Mouse (Mus musculus) heart, postnatal 0 days (tissue): Measurements from ENCODE around the gene Bpifa6. TPM values are rescaled to one million over a fixed set of nuclear protein-coding genes. Genes with fewer than 3 reads are reported as not detected.

Experiments used
- ATAC-seq: fragments of 200-750 bp; cut with Nextera tagmentation; 2 replicates; pipeline ENCODE4 v1.8.0; 2017; ENCODE audit warnings: low read depth, moderate number of reproducible peaks, moderate library complexity; ENCODE audit not compliant: insufficient read depth
- DNase-seq: peaks from one replicate; pipeline ENCODE4 v3.0.0-alpha.2; 2016; ENCODE audit warnings: low spot score
- H3K27ac ChIP-seq: fragments of 300-500 bp; sonication (generic); 2 replicates; pipeline ENCODE4 v1.5.1; 2014; ENCODE audit warnings: low read depth, mild to moderate bottlenecking
- H3K27me3 ChIP-seq: fragments of 300-500 bp; sonication (generic); 2 replicates; pipeline ENCODE4 v1.6.1; 2014; ENCODE audit warnings: low read length, mixed read lengths; ENCODE audit not compliant: control insufficient read depth, insufficient read depth
- H3K36me3 ChIP-seq: fragments of 300-500 bp; sonication (generic); replicated peaks from 2 replicates; pipeline ENCODE4 v1.6.1; 2014; ENCODE audit warnings: low read length, mixed read lengths; ENCODE audit not compliant: control insufficient read depth, insufficient read depth
- H3K4me1 ChIP-seq: fragments of 300-500 bp; sonication (generic); 2 replicates; pipeline ENCODE4 v1.6.1; 2014; ENCODE audit warnings: antibody characterized with exemption; ENCODE audit not compliant: control insufficient read depth, insufficient read depth
- H3K4me2 ChIP-seq: fragments of 300-500 bp; sonication (generic); 2 replicates; pipeline ENCODE4 v1.6.1; 2014; ENCODE audit warnings: low read depth, mild to moderate bottlenecking, low read length, moderate library complexity
- H3K4me3 ChIP-seq: fragments of 300-500 bp; sonication (generic); 2 replicates; pipeline ENCODE4 v1.5.1; 2014; ENCODE audit warnings: low read depth, low read length
- H3K9ac ChIP-seq: fragments of 300-500 bp; sonication (generic); replicated peaks from 2 replicates; pipeline ENCODE4 v1.6.1; 2014; ENCODE audit warnings: low read depth, low read length, mixed read lengths
- H3K9me3 ChIP-seq: fragments of 300-500 bp; sonication (generic); replicated peaks from 2 replicates; pipeline ENCODE4 v1.6.1; 2016; ENCODE audit warnings: low read length; ENCODE audit not compliant: control insufficient read depth
- CTCF ChIP-seq: IDR thresholded peaks from 2 replicates; pipeline ENCODE4 v1.5.1; 2016; ENCODE audit warnings: antibody characterized with exemption, control low read depth, low read depth
- EP300 ChIP-seq: IDR thresholded peaks from 2 replicates; pipeline ENCODE4 v1.6.1; 2016; ENCODE audit warnings: antibody characterized with exemption, low read depth
- WGBS: fragments of 180-500 bp; shearing (Covaris S2); extraction: QIAGEN DNeasy Blood & Tissue Kit; methylation state at CpG from one replicate; pipeline ENCODE4 v1.1.7; 2014; 5-methylcytosine and 5-hydroxymethylcytosine counted together
- polyA plus RNA-seq: library from polyadenylated mRNA; unstranded; fragments of >200 nt; fragmentation: Nextera tagmentation; extraction: Ambion mirVana; gene quantifications from 2 replicates; pipeline ENCODE4 v1.2.1, GENCODE M21; 2015
- total RNA-seq: library from RNA; depleted of rRNA; stranded (reverse); fragments of >200 nt; gene quantifications from 2 replicates; pipeline ENCODE4 v1.2.3, GENCODE M21; 2014; ENCODE audit warnings: low replicate concordance

The Bpifa6 gene
- total and polyA plus RNA-seq, 2 experiments from 2014 or later = not detected

DNA sequence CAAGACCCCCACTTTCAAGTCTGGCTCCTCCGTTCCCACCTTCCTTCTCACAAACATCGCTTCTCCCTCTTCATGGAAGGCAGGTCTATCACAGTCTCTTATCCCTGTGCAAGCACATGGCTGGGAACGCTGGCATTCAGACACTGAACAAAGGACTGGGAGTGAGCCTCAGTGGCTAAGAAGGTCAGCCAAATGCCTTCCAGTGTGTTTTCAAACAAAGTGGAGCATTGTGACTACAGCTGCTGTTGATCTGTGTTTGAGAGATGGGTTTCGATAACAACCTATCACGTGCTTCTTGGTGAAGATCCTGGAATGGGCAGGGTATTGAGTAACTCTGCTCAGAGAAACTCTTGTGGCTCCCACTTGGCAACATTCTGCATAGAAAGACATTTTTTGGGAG is 4.5 kb upstream of the Bpifa6 start:
- Histone ChIP-seq H3K36me3 (no peaks in the 10 kb centered on the region), H3K27me3 (no peaks in the 10 kb centered on the region), H3K4me3 (no peak overlapping the region), H3K4me1 (no peaks in the 10 kb centered on the region), H3K9ac (no peak overlapping the region), H3K4me2 (no peak overlapping the region), H3K27ac (no peak overlapping the region), H3K9me3 (no peaks in the 10 kb centered on the region)
- ATAC-seq = no peak
- 63% methylated on average over 5 of the region's 5 CpGs for WGBS
- DNase-seq = no peak
- TF ChIP-seq EP300 (no peak), CTCF (no peak)

GRCm38 (mm10) chr2:153995770-153996169 is 21.0 kb downstream of the Bpifa6 start:
- Histone ChIP-seq H3K4me1 (no peaks in the 10 kb centered on the region), H3K36me3 (no peaks in the 10 kb centered on the region), H3K9ac (no peak overlapping the region), H3K4me3 (no peak overlapping the region), H3K9me3 (no peaks in the 10 kb centered on the region), H3K27me3 (no peaks in the 10 kb centered on the region), H3K4me2 (no peak overlapping the region), H3K27ac (no peak overlapping the region)
- ATAC-seq = no peak
- 16% methylated on average over 7 of the region's 7 CpGs for WGBS
- DNase-seq = peak; percentile 46
- TF ChIP-seq CTCF (peak; percentile 92), EP300 (no peak)

- WGBS = 63% methylated on average over 3 of the region's 3 CpGs
- H3K27ac ChIP-seq = no peak overlapping the region
Observed at GRCm38 (mm10) chr2:154000501-154000900, 25.8 kb downstream of the Bpifa6 start.

DNA sequence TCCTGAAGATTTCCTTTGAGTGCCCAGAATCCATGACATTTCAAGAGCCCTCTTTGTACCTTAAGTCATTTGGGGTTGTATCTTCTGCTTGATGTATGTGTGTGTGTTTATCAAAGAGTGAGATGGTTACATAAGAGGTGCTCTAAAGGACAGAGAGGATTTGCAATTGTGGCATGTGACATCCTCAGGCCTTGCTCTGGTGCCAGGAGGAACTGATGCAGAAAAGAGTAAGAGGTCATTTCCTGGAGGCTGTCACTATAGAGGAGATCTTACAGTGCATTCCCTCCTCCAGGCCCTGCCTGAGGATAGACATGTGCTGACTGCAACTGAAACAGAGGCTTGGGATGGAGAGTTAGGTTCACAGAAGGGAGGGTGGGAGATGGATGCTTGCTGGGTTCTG is 26.3 kb downstream of the Bpifa6 start:
- H3K4me1 ChIP-seq = no peaks in the 10 kb centered on the region
- no peaks in the 10 kb centered on the region for H3K36me3 ChIP-seq
- TF ChIP-seq CTCF (no peak), EP300 (no peak)
- DNase-seq (no peak), ATAC-seq (no peak)
- H3K4me2 ChIP-seq = no peak overlapping the region
- no peaks in the 10 kb centered on the region for H3K9me3 ChIP-seq
- H3K4me3 ChIP-seq = no peak overlapping the region
- H3K27me3 ChIP-seq = no peaks in the 10 kb centered on the region
- no peak overlapping the region for H3K9ac ChIP-seq
- no peak overlapping the region for H3K27ac ChIP-seq

More at GRCm38 (mm10) chr2:154000501-154000900, 25.8 kb downstream of the Bpifa6 start:
- Histone ChIP-seq H3K4me1 (no peaks in the 10 kb centered on the region), H3K4me2 (no peak overlapping the region), H3K4me3 (no peak overlapping the region), H3K9ac (no peak overlapping the region), H3K36me3 (no peaks in the 10 kb centered on the region), H3K27me3 (no peaks in the 10 kb centered on the region), H3K9me3 (no peaks in the 10 kb centered on the region)
- no peak for TF ChIP-seq CTCF
- TF ChIP-seq EP300 = no peak
- DNase-seq (no peak), ATAC-seq (no peak)

DNA sequence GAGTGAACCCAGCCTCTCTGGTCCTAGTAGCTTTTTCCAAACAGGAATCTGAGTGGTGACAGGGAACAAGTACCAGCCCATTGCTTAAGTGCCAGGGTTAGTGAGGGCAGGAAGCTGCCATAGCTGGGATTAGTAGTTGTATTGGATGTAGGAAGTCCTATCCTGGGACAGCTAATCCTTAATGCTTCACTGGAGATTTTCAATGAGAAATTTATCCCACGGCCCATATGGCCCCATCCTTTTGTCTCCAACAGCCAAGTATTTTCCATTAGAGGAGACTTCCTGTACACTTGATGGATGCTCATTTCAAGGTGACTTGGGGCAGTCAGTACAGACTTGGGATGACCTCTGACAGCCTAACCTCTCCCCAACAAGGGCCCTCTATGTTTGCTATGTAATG is 29.7 kb downstream of the Bpifa6 start:
- no peaks in the 10 kb centered on the region for H3K9me3 ChIP-seq
- DNase-seq = no peak
- H3K9ac ChIP-seq = no peak overlapping the region
- H3K4me3 ChIP-seq = no peak overlapping the region
- no peak overlapping the region for H3K4me2 ChIP-seq
- no peaks in the 10 kb centered on the region for H3K36me3 ChIP-seq
- 46% methylated on average over 1 of the region's 1 CpGs for WGBS
- H3K4me1 ChIP-seq = no peaks in the 10 kb centered on the region
- TF ChIP-seq CTCF (no peak), EP300 (no peak)
- ATAC-seq = no peak
- H3K27me3 ChIP-seq = no peaks in the 10 kb centered on the region
- H3K27ac ChIP-seq = no peak overlapping the region

- H3K27ac ChIP-seq = no peak overlapping the region
- H3K27me3 ChIP-seq = no peaks in the 10 kb centered on the region
- H3K9me3 ChIP-seq = no peaks in the 10 kb centered on the region
- WGBS = 64% methylated on average over 1 of the region's 1 CpGs
- no peaks in the 10 kb centered on the region for H3K4me1 ChIP-seq
- DNase-seq = no peak
- no peak overlapping the region for H3K4me3 ChIP-seq
- H3K4me2 ChIP-seq = no peak overlapping the region
- no peak overlapping the region for H3K9ac ChIP-seq
- TF ChIP-seq CTCF (no peak), EP300 (no peak)
- no peaks in the 10 kb centered on the region for H3K36me3 ChIP-seq
- ATAC-seq = no peak
Observed at GRCm38 (mm10) chr2:154005094-154005493, 30.3 kb downstream of the Bpifa6 start.
